Mouse (Mus musculus) stomach, embryonic 14.5 days (tissue): ENCODE data around the gene Macrod2. TPM values are rescaled to one million over a fixed set of nuclear protein-coding genes. Genes with fewer than 3 reads are reported as not detected.

Experiments
- ATAC-seq: fragments of 200-750 bp; cut with Nextera tagmentation; 2 replicates; pipeline ENCODE4 v1.8.0; 2017; ENCODE audit warnings: low read depth, moderate TSS enrichment; ENCODE audit not compliant: insufficient number of reproducible peaks, insufficient read depth, low FRiP score
- H3K27ac ChIP-seq: fragments of 300-500 bp; sonication (generic); 2 replicates; pipeline ENCODE4 v1.5.1; 2014; ENCODE audit warnings: mild to moderate bottlenecking, low read length, moderate library complexity, mixed read lengths
- H3K27me3 ChIP-seq: fragments of 300-500 bp; sonication (generic); 2 replicates; pipeline ENCODE4 v1.6.1; 2014; ENCODE audit warnings: low read length, control low read depth, mixed read lengths; ENCODE audit not compliant: control insufficient read depth, insufficient read depth
- H3K36me3 ChIP-seq: fragments of 300-500 bp; sonication (generic); 2 replicates; pipeline ENCODE4 v1.6.1; 2014; ENCODE audit warnings: mild to moderate bottlenecking, control low read depth, low read length, moderate library complexity, mixed read lengths; ENCODE audit not compliant: control insufficient read depth, insufficient read depth
- H3K4me1 ChIP-seq: fragments of 300-500 bp; sonication (generic); 2 replicates; pipeline ENCODE4 v1.6.1; 2014; ENCODE audit warnings: low read length, control low read depth, mixed read lengths; ENCODE audit not compliant: control insufficient read depth, insufficient read depth
- H3K4me2 ChIP-seq: fragments of 300-500 bp; sonication (generic); replicated peaks from 2 replicates; pipeline ENCODE4 v1.6.1; 2014; ENCODE audit warnings: low read depth, low read length, control low read depth
- H3K4me3 ChIP-seq: fragments of 300-500 bp; sonication (generic); 2 replicates; pipeline ENCODE4 v1.5.1; 2014; ENCODE audit warnings: low read depth, low read length, control low read depth
- H3K9ac ChIP-seq: fragments of 300-500 bp; sonication (generic); replicated peaks from 2 replicates; pipeline ENCODE4 v1.6.1; 2014; ENCODE audit warnings: low read depth, mild to moderate bottlenecking, control low read depth, low read length, moderate library complexity, mixed read lengths
- H3K9me3 ChIP-seq: fragments of 300-500 bp; sonication (generic); 2 replicates; pipeline ENCODE4 v1.6.1; 2016; ENCODE audit warnings: low read depth, low read length, control low read depth; ENCODE audit not compliant: control insufficient read depth
- WGBS: fragments of 180-500 bp; shearing (Covaris S2); extraction: QIAGEN DNeasy Blood & Tissue Kit; methylation state at CpG from one replicate; pipeline ENCODE4 v1.1.7; 2014; 5-methylcytosine and 5-hydroxymethylcytosine counted together
- polyA plus RNA-seq: library from polyadenylated mRNA; unstranded; fragments of >200 nt; fragmentation: Nextera tagmentation; extraction: Ambion mirVana; gene quantifications from 2 replicates; pipeline ENCODE4 v1.2.1, GENCODE M21; 2014

Gene Macrod2
- polyA plus RNA-seq, 1 experiment from 2014 or later: 40.9 TPM

- no peak for ATAC-seq
- 39% methylated on average over 2 of the region's 2 CpGs for WGBS
- no peak overlapping the region for H3K9ac ChIP-seq
- H3K27ac ChIP-seq: no peak overlapping the region
- H3K36me3 ChIP-seq: no peaks in the 10 kb centered on the region
- no peaks in the 10 kb centered on the region for H3K4me1 ChIP-seq
- H3K9me3 ChIP-seq: no peaks in the 10 kb centered on the region
- no peaks in the 10 kb centered on the region for H3K27me3 ChIP-seq
- H3K4me2 ChIP-seq: no peak overlapping the region
- no peak overlapping the region for H3K4me3 ChIP-seq
Observed at GRCm38 (mm10) chr2:142303098-142303911, 1908.2 kb downstream of the Macrod2 start.

GRCm38 (mm10) chr2:142303912-142304182, 1908.7 kb downstream of the Macrod2 start:
- Histone ChIP-seq H3K27ac (no peak overlapping the region), H3K9ac (no peak overlapping the region), H3K4me1 (no peaks in the 10 kb centered on the region), H3K4me3 (no peak overlapping the region), H3K9me3 (no peaks in the 10 kb centered on the region), H3K36me3 (no peaks in the 10 kb centered on the region), H3K4me2 (no peak overlapping the region), H3K27me3 (no peaks in the 10 kb centered on the region)
- no peak for ATAC-seq
- WGBS: 75% methylated on average over 2 of the region's 2 CpGs

- 60% methylated on average over 3 of the region's 3 CpGs for WGBS
- no peak overlapping the region for H3K9ac ChIP-seq
- no peak overlapping the region for H3K4me3 ChIP-seq
- no peak for ATAC-seq
- no peak overlapping the region for H3K4me2 ChIP-seq
- no peaks in the 10 kb centered on the region for H3K27me3 ChIP-seq
- no peaks in the 10 kb centered on the region for H3K36me3 ChIP-seq
- no peak overlapping the region for H3K27ac ChIP-seq
- H3K4me1 ChIP-seq: no peaks in the 10 kb centered on the region
- H3K9me3 ChIP-seq: no peaks in the 10 kb centered on the region
Observed at GRCm38 (mm10) chr2:142323158-142323557, 1928.0 kb downstream of the Macrod2 start.

GRCm38 (mm10) chr2:142326737-142327136, 1931.6 kb downstream of the Macrod2 start:
- 92% methylated on average over 3 of the region's 3 CpGs for WGBS
- Histone ChIP-seq H3K9me3 (no peaks in the 10 kb centered on the region), H3K4me2 (no peak overlapping the region), H3K27ac (no peak overlapping the region), H3K36me3 (no peaks in the 10 kb centered on the region), H3K4me1 (no peaks in the 10 kb centered on the region), H3K4me3 (no peak overlapping the region), H3K27me3 (no peaks in the 10 kb centered on the region), H3K9ac (no peak overlapping the region)
- no peak for ATAC-seq

DNA sequence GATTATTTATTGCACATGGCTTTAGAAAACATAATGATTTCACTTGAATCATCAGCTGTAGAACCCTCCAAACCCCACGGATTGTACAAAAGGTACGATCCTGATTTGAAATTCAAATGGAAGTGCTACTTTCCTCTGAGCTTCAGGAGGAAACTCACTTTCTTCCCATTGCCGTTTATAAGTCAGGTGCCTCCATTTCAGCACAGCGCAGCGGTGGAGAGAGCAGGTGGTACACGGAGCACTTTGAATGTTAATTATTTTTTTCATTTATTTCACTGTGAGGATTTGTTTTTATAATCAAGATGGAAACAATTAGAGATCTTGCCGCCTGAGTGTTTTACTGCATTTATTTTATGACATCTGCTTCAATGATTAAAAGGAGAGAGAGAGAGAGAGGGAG, 1934.7 kb downstream of the Macrod2 start:
- Histone ChIP-seq H3K4me1 (no peaks in the 10 kb centered on the region), H3K36me3 (no peaks in the 10 kb centered on the region), H3K4me2 (no peak overlapping the region), H3K27ac (no peak overlapping the region), H3K4me3 (no peak overlapping the region), H3K9ac (no peak overlapping the region), H3K9me3 (no peaks in the 10 kb centered on the region), H3K27me3 (no peaks in the 10 kb centered on the region)
- no peak for ATAC-seq
- WGBS: 69% methylated on average over 7 of the region's 7 CpGs

- no peaks in the 10 kb centered on the region for H3K9me3 ChIP-seq
- no peak overlapping the region for H3K4me2 ChIP-seq
- no peak overlapping the region for H3K27ac ChIP-seq
- H3K4me3 ChIP-seq: no peak overlapping the region
- no peak overlapping the region for H3K9ac ChIP-seq
- H3K27me3 ChIP-seq: no peaks in the 10 kb centered on the region
- WGBS: 15% methylated on average over 7 of the region's 7 CpGs
- H3K36me3 ChIP-seq: no peaks in the 10 kb centered on the region
- no peaks in the 10 kb centered on the region for H3K4me1 ChIP-seq
- ATAC-seq: peak; percentile 63; the same call in 1 of the 2 replicates
Observed at GRCm38 (mm10) chr2:142334441-142335102, 1939.5 kb downstream of the Macrod2 start.

DNA sequence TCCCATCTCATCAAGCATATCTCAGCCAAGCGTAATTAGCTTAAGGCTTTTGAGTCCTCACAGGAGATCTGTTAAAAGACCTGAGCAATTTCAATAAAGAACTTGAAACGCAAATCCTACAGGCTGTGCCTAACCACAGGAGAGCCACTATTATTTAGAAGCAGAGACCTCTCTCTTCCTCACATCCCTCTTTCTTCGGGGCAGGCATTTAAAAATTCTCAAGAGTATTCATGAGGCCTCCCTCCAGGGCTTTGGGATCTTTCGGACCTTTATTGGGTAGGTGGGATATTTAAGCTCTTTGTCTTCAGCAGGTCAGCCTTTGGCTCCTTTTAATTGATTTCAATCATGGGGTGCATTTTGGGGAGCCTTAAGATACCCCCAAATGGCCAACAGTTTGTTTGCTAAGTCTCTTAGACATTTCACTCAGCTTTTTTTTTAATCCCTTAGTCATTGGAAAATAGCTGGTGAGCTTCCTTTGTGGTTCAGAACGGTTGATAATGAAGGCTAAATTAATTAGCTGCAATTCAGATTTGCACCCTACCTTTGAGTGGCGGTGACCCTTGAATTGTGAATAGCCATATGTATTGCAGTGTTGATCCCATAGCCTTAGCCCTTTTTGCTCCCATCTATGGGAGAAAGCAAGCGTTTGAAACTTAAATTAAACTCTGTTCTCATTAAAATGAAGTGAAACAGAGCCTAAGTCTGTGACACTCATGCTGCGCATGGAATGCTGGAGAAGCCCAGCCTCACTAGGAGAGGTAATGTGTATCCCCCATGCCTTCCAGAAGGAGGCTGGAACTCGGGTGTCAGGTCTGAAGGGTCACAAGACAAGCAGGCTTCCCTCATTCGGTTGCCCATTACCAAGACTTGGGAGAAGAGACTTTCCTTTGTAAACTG, 1940.2 kb downstream of the Macrod2 start:
- no peak for ATAC-seq
- H3K4me2 ChIP-seq: no peak overlapping the region
- 61% methylated on average over 10 of the region's 10 CpGs for WGBS

GRCm38 (mm10) chr2:142344021-142344420, 1948.9 kb downstream of the Macrod2 start:
- no peak overlapping the region for H3K27ac ChIP-seq
- H3K4me3 ChIP-seq: no peak overlapping the region
- no peaks in the 10 kb centered on the region for H3K4me1 ChIP-seq
- ATAC-seq: no peak
- H3K4me2 ChIP-seq: no peak overlapping the region
- H3K9ac ChIP-seq: no peak overlapping the region
- H3K9me3 ChIP-seq: no peaks in the 10 kb centered on the region
- WGBS: 64% methylated on average over 1 of the region's 2 CpGs
- no peaks in the 10 kb centered on the region for H3K27me3 ChIP-seq
- H3K36me3 ChIP-seq: no peaks in the 10 kb centered on the region

More for the DNA sequence above, 1940.2 kb downstream of the Macrod2 start:
- Histone ChIP-seq H3K4me1 (no peaks in the 10 kb centered on the region), H3K36me3 (no peaks in the 10 kb centered on the region), H3K27ac (no peak overlapping the region), H3K9me3 (no peaks in the 10 kb centered on the region), H3K4me3 (no peak overlapping the region), H3K9ac (no peak overlapping the region), H3K27me3 (no peaks in the 10 kb centered on the region)
